10 mouse cellular contexts compared by ENCODE assay signal in the genomic region with DNA sequence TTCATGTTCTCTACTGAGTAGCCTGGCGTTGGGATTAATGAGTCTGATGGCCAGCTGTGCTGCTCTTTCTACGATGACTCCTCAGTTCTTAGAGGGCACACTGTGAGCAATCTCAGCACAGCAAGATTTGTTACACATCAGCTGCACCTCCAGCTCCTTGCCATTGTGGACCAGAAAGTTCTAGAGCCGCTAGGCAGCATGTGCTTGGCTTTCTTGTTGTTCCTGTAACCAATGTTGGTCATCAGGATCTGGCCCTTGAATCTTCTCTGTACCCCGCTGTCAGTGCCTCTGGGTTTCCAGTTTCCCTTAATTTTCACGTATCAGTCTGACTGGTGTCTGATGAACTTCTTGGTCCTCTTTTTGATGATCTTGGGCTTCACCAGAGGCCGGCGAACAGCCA. TPM values are rescaled to one million over a fixed set of nuclear protein-coding genes. Genes with fewer than 3 reads are reported as not detected.
DNase-seq lines count a peak whose midpoint lies in the region; ATAC-seq and TF ChIP-seq lines count a peak whose summit lies in the region.
"Had no signal": no experiment of that assay in that cellular context is flagged by ENCODE, and none has a peak within 500 bp of the region (broad histone marks: within the 10 kb centered on the region; RNA-seq: fewer than 3 reads in every experiment).

No protein-coding gene starts in this region.

- H3K9me3 ChIP-seq in heart, embryonic 13.5 days = no peaks in the 10 kb centered on the region
- no peaks in the 10 kb centered on the region for H3K9me3 ChIP-seq in E14TG2a.4 (ENCODE audit: low read length)
- H3K9me3 ChIP-seq in embryonic facial prominence, embryonic 14.5 days (ENCODE audit: control insufficient read depth, low read length) = no peaks in the 10 kb centered on the region
- H3K9me3 ChIP-seq in limb, embryonic 15.5 days = no peaks in the 10 kb centered on the region

- H3K27me3 ChIP-seq in heart, embryonic 13.5 days (replicated peaks) = no peaks in the 10 kb centered on the region
- H3K27me3 ChIP-seq in E14TG2a.4 (ENCODE audit: insufficient read depth, low read length) = no peaks in the 10 kb centered on the region
- H3K27me3 ChIP-seq in embryonic facial prominence, embryonic 14.5 days (replicated peaks; ENCODE audit: control insufficient read depth, insufficient read depth, low read length) = no peaks in the 10 kb centered on the region
- no peaks in the 10 kb centered on the region for H3K27me3 ChIP-seq in limb, embryonic 15.5 days

- no peak overlapping the region for H3K27ac ChIP-seq in heart, embryonic 13.5 days (replicated peaks)
- H3K27ac ChIP-seq in embryonic facial prominence, embryonic 14.5 days (replicated peaks; ENCODE audit: low read depth, low read length) = no peak overlapping the region
- H3K27ac ChIP-seq in limb, embryonic 15.5 days = no peak overlapping the region

- H3K4me1 ChIP-seq in heart, embryonic 13.5 days = peaks cover 25% of the 10 kb centered on the region
- H3K4me1 ChIP-seq in E14TG2a.4 (replicated peaks; ENCODE audit: low read depth, low read length) = peaks cover 25% of the 10 kb centered on the region
- H3K4me1 ChIP-seq in embryonic facial prominence, embryonic 14.5 days (ENCODE audit: control insufficient read depth, insufficient read depth, low read length) = peaks cover 12% of the 10 kb centered on the region
- peaks cover 24% of the 10 kb centered on the region for H3K4me1 ChIP-seq in limb, embryonic 15.5 days

- H3K4me2 ChIP-seq in heart, embryonic 13.5 days = peak overlapping the region; percentile 98
- H3K4me2 ChIP-seq in embryonic facial prominence, embryonic 14.5 days (ENCODE audit: low read depth, low read length) = peak overlapping the region; percentile 94
- peak overlapping the region; percentile 97 for H3K4me2 ChIP-seq in limb, embryonic 15.5 days

- no peak for ATAC-seq in heart, embryonic 13.5 days (ENCODE audit: extremely low read depth, insufficient number of reproducible peaks, low FRiP score, low TSS enrichment)
- no peak for ATAC-seq in embryonic facial prominence, embryonic 14.5 days (ENCODE audit: low read depth)
- ATAC-seq in limb, embryonic 15.5 days (ENCODE audit: insufficient number of reproducible peaks, low FRiP score, low TSS enrichment, low read depth) = no peak

- DNase-seq in heart, postnatal 4 days = no peak
- no peak for DNase-seq in embryonic facial prominence, embryonic 14.5 days (ENCODE audit: low spot score)
- DNase-seq in yolk sac, embryonic 10.5 days (ENCODE audit: low spot score) = no peak
- DNase-seq in adrenal gland, postnatal 25 days = no peak
- no peak for DNase-seq in gastrocnemius, postnatal 4 days (ENCODE audit: low spot score in 2 of 2)
- DNase-seq: right cerebral cortex, adult 18-20 months had no signal

- peak overlapping the region; percentile 65 for H3K4me3 ChIP-seq in heart, embryonic 13.5 days
- H3K4me3 ChIP-seq in E14TG2a.4 (replicated peaks; ENCODE audit: low read length) = peak overlapping the region; percentile 93
- peak overlapping the region; percentile 80 for H3K4me3 ChIP-seq in embryonic facial prominence, embryonic 14.5 days (ENCODE audit: low read depth, low read length)
- H3K4me3 ChIP-seq in limb, embryonic 15.5 days = peak overlapping the region; percentile 80

- WGBS in heart, embryonic 13.5 days = 82% methylated on average over 7 of the region's 7 CpGs
- WGBS in embryonic facial prominence, embryonic 14.5 days = 77% methylated on average over 7 of the region's 7 CpGs
- WGBS in limb, embryonic 15.5 days = 77% methylated on average over 7 of the region's 7 CpGs

- H3K9ac ChIP-seq in heart, embryonic 13.5 days = peak overlapping the region; percentile 87
- 0 out of 2 replicates have a peak overlapping the region, but pooled peaks have one; percentile 14 for H3K9ac ChIP-seq in embryonic facial prominence, embryonic 14.5 days (ENCODE audit: low read depth, low read length)
- H3K9ac ChIP-seq in limb, embryonic 15.5 days = no peak overlapping the region

- H3K36me3 ChIP-seq in heart, embryonic 13.5 days = peaks cover 31% of the 10 kb centered on the region
- H3K36me3 ChIP-seq in E14TG2a.4 (ENCODE audit: insufficient read depth, low read length) = peaks cover 70% of the 10 kb centered on the region
- H3K36me3 ChIP-seq in embryonic facial prominence, embryonic 14.5 days (ENCODE audit: control insufficient read depth, insufficient read depth, low read length) = peaks cover 18% of the 10 kb centered on the region; the same call in 1 of the 2 replicates
- peaks cover 16% of the 10 kb centered on the region; the same call in 1 of the 2 replicates for H3K36me3 ChIP-seq in limb, embryonic 15.5 days

- no peak for TF ChIP-seq CTCF in E14TG2a.4 (conservative IDR thresholded peaks at IDR 0.05; ENCODE audit: low read length)

RNA-seq across cellular contexts. Expression of a gene that starts 1.6 kb away (rescaled TPM):
- polyA plus RNA-seq in heart, embryonic 13.5 days (2015; fragmentation: Nextera tagmentation; extraction: Ambion mirVana) = 12.6 and 14.6 TPM in 2 replicates
- 10 to 100 TPM; 14.2 to 14.5 TPM for total RNA-seq in heart, postnatal 4 days (2021)
- polyA plus RNA-seq in embryonic facial prominence, embryonic 14.5 days (2014; fragmentation: Nextera tagmentation; extraction: Ambion mirVana) = 21.9 and 30.0 TPM in 2 replicates
- polyA plus RNA-seq in limb, embryonic 15.5 days (2015; fragmentation: Nextera tagmentation; extraction: Ambion mirVana) = 21.4 and 22.1 TPM in 2 replicates
- 29.6 and 38.8 TPM in 2 replicates for total RNA-seq in adrenal gland, postnatal 25 days (2021)
- 10 to 100 TPM; 16.2 to 22.0 TPM for total RNA-seq in gastrocnemius, postnatal 4 days (2021)

RNA-seq across cellular contexts. Expression of a gene that starts 1.9 kb away (rescaled TPM):
- 11.9 and 13.4 TPM in 2 replicates for polyA plus RNA-seq in heart, embryonic 13.5 days (2015; fragmentation: Nextera tagmentation; extraction: Ambion mirVana)
- total RNA-seq in heart, postnatal 4 days (2021) = 1 to 10 TPM; 7.9 to 8.4 TPM
- 12.1 and 13.3 TPM in 2 replicates for polyA plus RNA-seq in embryonic facial prominence, embryonic 14.5 days (2014; fragmentation: Nextera tagmentation; extraction: Ambion mirVana)
- 11.8 and 12.2 TPM in 2 replicates for polyA plus RNA-seq in limb, embryonic 15.5 days (2015; fragmentation: Nextera tagmentation; extraction: Ambion mirVana)
- total RNA-seq in adrenal gland, postnatal 25 days (2021) = 4.3 and 5.4 TPM in 2 replicates
- total RNA-seq in gastrocnemius, postnatal 4 days (2021) = 1 to 10 TPM; 3.8 to 4.1 TPM

RNA-seq across cellular contexts. Expression of a gene that starts 50.6 kb away (rescaled TPM):
- polyA plus RNA-seq in heart, embryonic 13.5 days (2015; fragmentation: Nextera tagmentation; extraction: Ambion mirVana) = 0.48 and 0.60 TPM in 2 replicates
- not detected for total RNA-seq in heart, postnatal 4 days (2021)
- polyA plus RNA-seq in embryonic facial prominence, embryonic 14.5 days (2014; fragmentation: Nextera tagmentation; extraction: Ambion mirVana) = 0.56 and 0.61 TPM in 2 replicates
- 0.67 and 1.3 TPM in 2 replicates for polyA plus RNA-seq in limb, embryonic 15.5 days (2015; fragmentation: Nextera tagmentation; extraction: Ambion mirVana)
- not detected in 2 replicates for total RNA-seq in adrenal gland, postnatal 25 days (2021)
- total RNA-seq in gastrocnemius, postnatal 4 days (2021) = not detected
- total RNA-seq: liver, adult 2 months had no signal
- polyA plus RNA-seq: liver, adult 2 months had no signal
